Mouse (Mus musculus): ENCODE data around the gene Dact2. TPM values are rescaled to one million over a fixed set of nuclear protein-coding genes. Genes with fewer than 3 reads are reported as not detected.

Dact2 gene
- polyA plus RNA-seq, 1 experiment from 2014 or later, result 1.0 TPM

DNA sequence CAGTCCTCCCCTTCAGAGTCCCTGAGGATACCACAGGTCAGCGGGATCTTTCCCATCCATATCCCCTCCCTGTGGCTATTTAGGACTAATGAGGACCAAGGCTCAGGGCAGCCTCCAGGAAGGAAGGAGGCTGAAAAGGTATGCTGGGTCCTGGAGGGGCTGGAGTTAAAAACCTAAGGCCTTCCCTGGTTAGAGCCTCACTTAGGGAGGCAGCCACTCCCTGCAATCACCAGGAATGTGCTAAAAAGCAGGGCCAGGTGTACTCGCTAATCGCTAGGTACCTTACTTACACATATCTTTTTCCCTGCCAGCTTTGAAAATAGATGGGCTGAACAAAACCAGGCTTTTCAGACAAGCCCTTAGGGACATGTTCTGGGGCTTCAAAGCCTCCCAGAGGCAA is 21.2 kb downstream of the Dact2 start:
- Histone ChIP-seq H3K4me1 (0 out of 2 replicates have a peak, but pooled peaks cover 3% of the 10 kb centered on the region), H3K27me3 (ENCODE audit: low read depth, poor library complexity, severe bottlenecking) (no peaks in the 10 kb centered on the region), H3K27ac (no peak overlapping the region), H3K9me3 (replicated peaks) (no peaks in the 10 kb centered on the region), H3K36me3 (no peaks in the 10 kb centered on the region), H3K4me3 (no peak overlapping the region)
- DNase-seq (ENCODE audit: low spot score), result no peak
- WGBS, result 69% methylated on average over 3 of the region's 3 CpGs

DNA sequence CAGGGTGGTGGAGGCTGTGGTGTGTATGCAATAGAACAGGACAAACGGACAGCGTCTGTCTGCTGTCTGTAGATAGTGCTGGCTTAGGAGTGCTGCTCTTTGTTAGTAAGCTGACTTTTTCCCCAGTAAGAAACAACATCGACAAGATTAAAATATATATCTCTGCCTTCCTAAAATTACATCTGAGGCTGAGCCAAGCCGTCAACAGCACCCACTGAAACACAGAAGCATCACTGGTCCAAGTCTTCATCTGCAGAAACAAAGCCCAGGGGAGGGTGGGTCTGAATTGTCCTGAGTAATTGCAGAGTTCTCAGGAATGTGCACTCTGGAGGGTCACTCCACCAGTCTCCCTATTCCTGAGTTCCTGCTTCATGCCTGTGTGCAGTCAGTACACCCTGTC is 25.2 kb downstream of the Dact2 start:
- Histone ChIP-seq H3K27me3 (ENCODE audit: low read depth, poor library complexity, severe bottlenecking) (no peaks in the 10 kb centered on the region), H3K4me1 (0 out of 2 replicates have a peak, but pooled peaks cover 3% of the 10 kb centered on the region), H3K4me3 (no peak overlapping the region), H3K9me3 (replicated peaks) (no peaks in the 10 kb centered on the region), H3K36me3 (no peaks in the 10 kb centered on the region), H3K27ac (no peak overlapping the region)
- 81% methylated on average over 4 of the region's 4 CpGs for WGBS
- DNase-seq (ENCODE audit: low spot score), result no peak

DNA sequence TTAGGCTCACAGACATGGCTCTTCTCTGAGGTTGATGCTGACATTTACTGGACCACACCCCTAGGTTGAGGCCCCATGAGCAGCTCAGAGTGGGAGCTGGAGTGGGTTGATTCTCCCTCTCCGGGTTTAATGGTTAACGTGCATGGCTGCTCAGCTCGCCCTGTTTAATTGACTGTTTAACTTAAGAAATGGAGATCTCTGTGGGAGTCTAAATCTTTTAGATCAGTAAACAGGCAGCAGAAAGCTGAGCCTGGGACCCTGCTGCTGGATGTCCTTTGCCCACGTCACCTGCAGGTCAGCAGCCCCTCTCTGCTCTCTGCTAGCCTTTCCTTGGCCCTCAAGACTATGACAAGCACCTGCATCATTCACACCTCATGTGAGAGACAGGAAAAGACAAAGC is 25.6 kb downstream of the Dact2 start:
- Histone ChIP-seq H3K27me3 (ENCODE audit: low read depth, poor library complexity, severe bottlenecking) (no peaks in the 10 kb centered on the region), H3K4me1 (peaks cover 6% of the 10 kb centered on the region), H3K4me3 (no peak overlapping the region)

DNA sequence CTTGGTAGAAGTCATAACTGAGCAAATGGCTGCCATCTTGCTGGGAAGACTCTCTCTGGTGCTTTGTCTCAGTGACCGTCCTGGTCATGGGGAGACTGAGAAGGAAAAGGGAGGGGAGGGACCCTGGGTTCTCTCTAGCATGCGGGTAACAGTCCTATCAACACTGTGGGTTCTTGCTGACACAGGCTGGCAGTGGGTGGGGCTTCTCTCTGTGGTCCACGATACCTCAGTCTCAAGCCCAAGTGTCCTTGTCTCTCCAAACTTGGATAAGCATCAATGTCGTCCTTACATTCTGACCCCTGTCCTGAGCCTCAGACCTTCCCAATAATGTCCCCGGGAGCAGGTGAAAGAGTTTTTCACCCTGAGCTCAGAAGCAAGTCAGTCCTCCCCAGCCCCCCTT is 26.1 kb downstream of the Dact2 start:
- 73% methylated on average over 5 of the region's 5 CpGs for WGBS
- H3K9me3 ChIP-seq (replicated peaks), result no peaks in the 10 kb centered on the region

More for the DNA sequence above, 25.6 kb downstream of the Dact2 start:
- Histone ChIP-seq H3K27ac (no peak overlapping the region), H3K9me3 (replicated peaks) (no peaks in the 10 kb centered on the region), H3K36me3 (no peaks in the 10 kb centered on the region)
- WGBS, result 61% methylated on average over 4 of the region's 4 CpGs
- DNase-seq (ENCODE audit: low spot score), result no peak

DNA sequence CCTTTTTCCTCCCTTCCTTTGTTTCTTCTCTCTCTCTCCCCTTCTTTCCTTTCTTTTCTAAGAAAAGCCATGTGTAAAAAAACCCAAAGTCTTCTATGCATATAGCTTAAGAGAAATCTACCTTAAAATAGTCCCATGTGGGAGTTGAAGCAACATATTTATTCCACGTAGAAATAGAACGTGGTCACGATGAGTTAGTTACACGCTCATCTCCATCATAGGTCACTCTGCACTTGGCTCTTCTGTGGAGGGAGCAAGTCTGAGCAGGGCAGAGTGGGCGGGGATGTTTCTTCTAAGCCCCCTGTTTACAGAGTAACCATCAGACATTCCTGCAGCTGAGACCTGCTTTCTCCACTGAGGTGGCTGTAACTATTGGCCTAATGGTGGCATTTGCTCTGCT is 27.1 kb downstream of the Dact2 start:
- no peaks in the 10 kb centered on the region for H3K27me3 ChIP-seq (ENCODE audit: low read depth, poor library complexity, severe bottlenecking)
- H3K27ac ChIP-seq, result no peak overlapping the region
- DNase-seq (ENCODE audit: low spot score), result no peak
- H3K36me3 ChIP-seq, result no peaks in the 10 kb centered on the region
- no peaks in the 10 kb centered on the region for H3K9me3 ChIP-seq (replicated peaks)
- no peak overlapping the region for H3K4me3 ChIP-seq
- H3K4me1 ChIP-seq, result peaks cover 9% of the 10 kb centered on the region
- 70% methylated on average over 5 of the region's 5 CpGs for WGBS

More for the DNA sequence above, 26.1 kb downstream of the Dact2 start:
- no peak overlapping the region for H3K27ac ChIP-seq
- no peaks in the 10 kb centered on the region for H3K27me3 ChIP-seq (ENCODE audit: low read depth, poor library complexity, severe bottlenecking)
- H3K36me3 ChIP-seq, result no peaks in the 10 kb centered on the region
- H3K4me1 ChIP-seq, result peaks cover 7% of the 10 kb centered on the region
- no peak overlapping the region for H3K4me3 ChIP-seq
- DNase-seq (ENCODE audit: low spot score), result no peak

DNA sequence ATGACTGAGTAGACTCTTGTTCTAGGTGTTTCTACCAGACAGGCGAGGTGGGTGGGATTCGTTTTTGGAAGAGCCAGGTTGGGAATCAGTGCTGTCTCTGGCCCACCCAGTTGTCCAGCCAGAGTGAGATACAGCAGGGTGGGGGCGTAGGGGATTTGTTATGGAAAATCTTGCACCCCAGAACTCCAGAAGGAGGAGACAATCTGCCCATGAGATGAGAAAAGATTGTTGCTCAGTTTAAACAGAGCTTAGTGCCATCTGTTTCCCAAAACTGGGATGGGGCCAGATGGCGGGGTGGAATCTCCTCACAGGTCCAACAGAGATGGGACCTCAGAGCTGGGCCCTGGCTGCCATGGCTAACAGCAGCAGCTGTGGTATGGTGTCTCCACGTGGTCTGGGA is 28.4 kb downstream of the Dact2 start:
- DNase-seq (ENCODE audit: low spot score), result no peak
- WGBS, result 87% methylated on average over 5 of the region's 5 CpGs
- peaks cover 12% of the 10 kb centered on the region for H3K4me1 ChIP-seq

DNA sequence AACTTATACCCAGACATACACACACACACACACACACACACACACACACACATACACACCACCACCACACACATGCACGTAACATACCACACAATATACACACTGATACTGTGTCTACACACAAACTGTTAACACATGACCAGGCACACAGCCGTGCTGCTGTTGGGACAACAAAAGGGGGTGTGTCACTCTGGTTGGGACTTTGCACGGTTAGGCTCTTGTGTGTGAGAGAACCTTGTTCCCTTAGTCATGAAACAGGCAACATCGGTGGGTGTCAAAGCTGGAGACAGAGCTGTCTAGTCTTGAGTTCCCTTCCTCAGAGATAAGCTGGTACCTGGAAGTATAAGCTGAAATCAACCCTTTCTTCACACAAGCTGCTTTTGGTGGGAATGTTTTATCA is 29.1 kb downstream of the Dact2 start:
- Histone ChIP-seq H3K36me3 (no peaks in the 10 kb centered on the region), H3K4me3 (no peak overlapping the region), H3K27ac (no peak overlapping the region), H3K9me3 (replicated peaks) (no peaks in the 10 kb centered on the region), H3K27me3 (ENCODE audit: low read depth, poor library complexity, severe bottlenecking) (no peaks in the 10 kb centered on the region), H3K4me1 (peaks cover 12% of the 10 kb centered on the region)
- DNase-seq (ENCODE audit: low spot score), result no peak
- 93% methylated on average over 4 of the region's 4 CpGs for WGBS

More for the DNA sequence above, 28.4 kb downstream of the Dact2 start:
- H3K36me3 ChIP-seq, result no peaks in the 10 kb centered on the region
- H3K27me3 ChIP-seq (ENCODE audit: low read depth, poor library complexity, severe bottlenecking), result no peaks in the 10 kb centered on the region
- no peak overlapping the region for H3K4me3 ChIP-seq
- H3K27ac ChIP-seq, result no peak overlapping the region
- H3K9me3 ChIP-seq (replicated peaks), result no peaks in the 10 kb centered on the region

DNA sequence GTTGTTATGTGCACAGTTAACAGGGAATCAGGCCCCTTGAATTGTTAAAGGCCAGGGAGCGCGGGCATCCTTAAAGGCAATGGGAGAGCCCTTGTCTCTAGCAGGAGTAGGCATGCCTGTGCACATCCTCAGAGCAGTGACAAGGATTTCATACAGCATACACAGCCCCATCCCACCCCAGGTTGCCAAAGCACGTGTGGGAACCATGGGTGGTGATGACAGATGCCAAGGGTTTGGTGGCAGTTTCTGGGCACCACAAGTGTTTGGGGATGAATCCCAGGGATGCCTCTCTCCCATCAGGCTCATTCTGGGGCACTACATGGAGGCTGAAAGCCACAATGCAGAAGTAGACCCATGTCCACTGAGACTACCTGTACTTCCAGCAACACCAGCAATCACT is 29.7 kb downstream of the Dact2 start:
- WGBS, result 84% methylated on average over 3 of the region's 3 CpGs
- DNase-seq (ENCODE audit: low spot score), result no peak
- H3K27ac ChIP-seq, result no peak overlapping the region
- H3K9me3 ChIP-seq (replicated peaks), result no peaks in the 10 kb centered on the region
- H3K36me3 ChIP-seq, result no peaks in the 10 kb centered on the region
- H3K4me1 ChIP-seq, result peaks cover 12% of the 10 kb centered on the region
- no peaks in the 10 kb centered on the region for H3K27me3 ChIP-seq (ENCODE audit: low read depth, poor library complexity, severe bottlenecking)
- no peak overlapping the region for H3K4me3 ChIP-seq

DNA sequence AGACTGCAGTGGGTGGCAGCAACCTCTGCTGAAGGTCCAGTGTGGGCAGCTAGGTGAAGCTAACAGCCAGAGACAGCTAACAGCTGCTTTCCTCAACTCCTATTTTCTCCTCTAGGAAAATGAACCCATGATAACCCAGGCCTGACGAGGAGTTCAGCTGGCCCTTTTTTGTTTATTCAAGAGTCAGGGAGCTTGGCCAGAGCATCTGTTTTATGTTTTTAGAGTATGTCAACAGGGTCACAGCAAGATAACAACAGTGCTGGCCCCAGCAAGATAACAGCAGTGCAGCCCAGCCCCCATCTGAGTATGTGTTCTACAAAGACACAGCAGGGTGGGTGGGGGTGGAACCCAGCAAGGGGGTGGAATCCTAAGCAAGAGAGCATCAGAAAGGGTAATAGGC is 30.6 kb downstream of the Dact2 start:
- Histone ChIP-seq H3K27ac (peak overlapping the region; percentile 42; the same call in 1 of the 2 replicates), H3K4me3 (no peak overlapping the region), H3K4me1 (peaks cover 12% of the 10 kb centered on the region), H3K36me3 (no peaks in the 10 kb centered on the region), H3K27me3 (ENCODE audit: low read depth, poor library complexity, severe bottlenecking) (no peaks in the 10 kb centered on the region), H3K9me3 (replicated peaks) (no peaks in the 10 kb centered on the region)
- no peak for DNase-seq (ENCODE audit: low spot score)
- 11% methylated on average over 1 of the region's 1 CpGs for WGBS

DNA sequence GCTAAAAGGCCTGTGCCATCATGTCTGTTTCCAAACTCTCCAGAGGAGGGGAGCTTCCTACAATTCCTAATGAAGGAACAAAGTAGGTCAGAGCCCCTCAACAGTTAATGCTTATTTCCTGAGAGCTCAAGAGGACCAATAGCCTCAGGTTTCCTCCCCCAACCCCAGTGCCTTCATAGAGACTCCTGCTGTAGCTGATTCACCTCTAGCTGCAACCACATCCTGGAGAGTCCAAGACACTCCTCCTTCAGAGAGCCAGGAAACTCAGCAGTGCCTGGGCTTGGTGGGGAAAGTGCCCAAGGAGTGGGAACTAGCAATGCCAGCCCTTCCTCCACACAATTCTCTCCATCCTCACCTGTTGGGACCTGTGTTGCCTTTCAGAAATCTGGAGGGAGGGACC is 31.4 kb downstream of the Dact2 start:
- H3K27me3 ChIP-seq (ENCODE audit: low read depth, poor library complexity, severe bottlenecking), result no peaks in the 10 kb centered on the region
- H3K27ac ChIP-seq, result peak overlapping the region; percentile 42; the same call in 1 of the 2 replicates
- H3K4me3 ChIP-seq, result no peak overlapping the region
- no peak for DNase-seq (ENCODE audit: low spot score)
- H3K36me3 ChIP-seq, result no peaks in the 10 kb centered on the region
- peaks cover 12% of the 10 kb centered on the region for H3K4me1 ChIP-seq
- no peaks in the 10 kb centered on the region for H3K9me3 ChIP-seq (replicated peaks)

DNA sequence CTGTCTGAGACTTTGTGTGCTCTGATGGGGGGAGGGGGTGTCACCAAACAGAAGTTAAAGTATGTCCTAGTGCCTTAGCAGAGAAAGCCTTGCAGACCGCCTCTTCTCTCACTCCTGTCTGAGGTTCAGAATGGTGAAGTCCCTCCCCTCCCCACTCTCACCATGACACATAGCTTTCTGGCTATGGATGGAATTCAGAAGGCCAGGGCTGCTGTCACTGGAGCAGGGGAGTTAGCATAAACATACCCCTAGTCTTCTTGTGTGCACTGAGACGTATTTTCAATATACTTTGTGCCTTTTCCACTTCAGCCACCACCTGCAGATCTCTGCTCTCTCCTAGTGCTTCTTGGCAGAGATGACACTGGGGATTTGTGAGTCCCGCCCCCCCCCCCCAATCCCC is 31.9 kb downstream of the Dact2 start:
- no peak overlapping the region for H3K27ac ChIP-seq
- no peaks in the 10 kb centered on the region for H3K36me3 ChIP-seq
- 60% methylated on average over 3 of the region's 3 CpGs for WGBS
- H3K4me1 ChIP-seq, result peaks cover 12% of the 10 kb centered on the region
- H3K27me3 ChIP-seq (ENCODE audit: low read depth, poor library complexity, severe bottlenecking), result no peaks in the 10 kb centered on the region
- no peak overlapping the region for H3K4me3 ChIP-seq
- no peaks in the 10 kb centered on the region for H3K9me3 ChIP-seq (replicated peaks)
- DNase-seq (ENCODE audit: low spot score), result no peak

DNA sequence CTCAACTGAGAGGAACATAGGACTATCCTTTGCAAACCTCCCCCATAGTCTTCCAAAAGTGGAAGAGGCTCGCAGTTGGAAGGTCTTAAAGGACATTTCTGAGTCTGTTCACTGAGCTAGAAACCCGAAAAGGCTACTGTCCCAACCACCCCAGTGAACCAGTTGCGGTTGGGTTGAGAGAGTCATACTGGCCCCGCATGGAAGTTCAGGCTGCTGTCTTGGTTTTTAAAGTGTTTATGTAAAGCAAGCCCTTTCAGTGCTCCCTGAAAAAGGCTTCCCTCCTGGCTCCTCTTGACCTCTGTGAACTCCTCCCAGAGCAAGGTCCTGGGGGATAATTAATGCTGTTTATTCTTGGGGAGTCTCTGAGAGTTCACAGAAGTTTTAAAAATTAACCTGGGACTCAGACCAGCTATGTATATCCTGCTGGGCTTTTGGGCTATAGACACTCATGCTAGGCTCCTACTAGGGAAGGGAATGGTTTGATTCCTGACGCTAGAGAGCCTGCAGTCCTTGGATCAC is 33.1 kb downstream of the Dact2 start:
- H3K4me1 ChIP-seq, result peaks cover 14% of the 10 kb centered on the region
- WGBS, result 57% methylated on average over 5 of the region's 5 CpGs

DNA sequence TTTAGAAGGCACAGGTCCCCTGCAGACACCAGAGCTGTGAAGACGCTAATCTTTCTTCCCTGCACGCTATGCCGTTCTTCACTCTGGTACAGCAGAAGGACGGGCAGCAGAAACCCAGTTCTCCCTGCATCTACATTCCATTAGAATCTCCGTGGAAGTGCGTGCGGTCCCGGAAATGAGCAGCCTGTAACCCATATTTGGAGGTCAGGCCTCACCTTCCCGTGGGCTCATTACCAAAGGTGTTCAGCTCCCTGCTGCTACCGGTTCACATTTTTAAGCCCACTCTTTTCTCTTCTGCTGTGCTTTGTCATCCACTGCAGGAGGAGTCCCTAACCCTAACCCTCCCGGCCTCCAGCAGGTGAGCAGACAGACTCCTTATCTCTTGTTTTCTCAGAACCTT is 34.7 kb downstream of the Dact2 start:
- 64% methylated on average over 11 of the region's 11 CpGs for WGBS
- peaks cover 26% of the 10 kb centered on the region for H3K4me1 ChIP-seq

More for the DNA sequence above, 33.1 kb downstream of the Dact2 start:
- no peaks in the 10 kb centered on the region for H3K9me3 ChIP-seq (replicated peaks)
- no peak overlapping the region for H3K4me3 ChIP-seq
- DNase-seq (ENCODE audit: low spot score), result no peak
- H3K27ac ChIP-seq, result no peak overlapping the region
- no peaks in the 10 kb centered on the region for H3K27me3 ChIP-seq (ENCODE audit: low read depth, poor library complexity, severe bottlenecking)
- no peaks in the 10 kb centered on the region for H3K36me3 ChIP-seq

DNA sequence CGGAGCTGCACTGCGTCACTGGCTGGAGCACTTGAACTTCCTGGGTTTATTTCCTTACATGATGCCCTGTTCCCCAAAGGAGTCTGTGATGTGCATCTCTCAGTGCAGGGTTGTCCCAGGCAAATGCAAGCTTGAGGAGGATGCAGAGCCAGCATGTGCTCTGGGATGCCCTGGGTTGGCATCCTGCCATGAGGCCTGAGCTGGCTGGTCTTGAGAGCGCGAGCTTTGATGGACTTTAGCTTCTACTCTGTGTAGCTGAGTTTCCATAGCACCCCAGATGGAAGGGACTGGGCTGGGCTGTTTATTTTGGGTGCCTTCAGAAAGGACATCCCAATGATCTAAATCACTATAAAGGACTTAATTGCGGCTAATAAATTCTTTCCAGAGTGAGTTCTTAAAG is 36.5 kb downstream of the Dact2 start:
- Histone ChIP-seq H3K9me3 (replicated peaks) (no peaks in the 10 kb centered on the region), H3K27ac (no peak overlapping the region), H3K4me1 (peaks cover 24% of the 10 kb centered on the region), H3K27me3 (ENCODE audit: low read depth, poor library complexity, severe bottlenecking) (peaks cover 10% of the 10 kb centered on the region; the same call in 1 of the 2 replicates), H3K4me3 (no peak overlapping the region), H3K36me3 (no peaks in the 10 kb centered on the region)
- 79% methylated on average over 5 of the region's 5 CpGs for WGBS
- no peak for DNase-seq (ENCODE audit: low spot score)

More for the DNA sequence above, 34.7 kb downstream of the Dact2 start:
- Histone ChIP-seq H3K27ac (no peak overlapping the region), H3K36me3 (no peaks in the 10 kb centered on the region), H3K27me3 (ENCODE audit: low read depth, poor library complexity, severe bottlenecking) (no peaks in the 10 kb centered on the region), H3K4me3 (no peak overlapping the region), H3K9me3 (replicated peaks) (no peaks in the 10 kb centered on the region)
- no peak for DNase-seq (ENCODE audit: low spot score)

Measured in limb, embryonic 10.5 days (tissue).